Mouse (Mus musculus): ENCODE results near the gene Prrc2b. TPM values are rescaled to one million over a fixed set of nuclear protein-coding genes. Genes with fewer than 3 reads are reported as not detected.

Gene Prrc2b
- polyA plus RNA-seq, 1 experiment from 2014 or later, result 39.3 TPM

DNA sequence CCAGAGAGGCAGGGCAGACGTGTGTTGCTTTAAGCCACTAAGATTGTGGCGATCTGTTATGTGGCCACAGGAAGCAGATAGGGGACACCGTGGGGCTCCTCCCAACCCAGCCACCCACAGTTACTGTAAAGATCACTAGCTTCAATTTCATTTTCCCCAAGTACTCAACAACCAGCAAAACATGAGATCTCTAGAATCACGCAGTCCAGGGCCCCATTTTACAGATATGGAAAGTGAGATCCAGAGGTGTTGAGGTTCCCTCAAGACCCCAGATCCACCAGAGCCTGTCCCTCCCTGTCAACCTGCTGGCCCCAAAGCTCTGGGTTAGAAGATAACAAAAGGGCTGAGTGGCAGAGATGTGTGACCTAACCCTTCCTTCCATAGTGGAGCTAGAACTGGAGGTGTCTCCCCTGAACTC, 35.0 kb upstream of the Prrc2b start:
- peaks cover 2% of the 10 kb centered on the region; the same call in 1 of the 2 replicates for H3K4me1 ChIP-seq (ENCODE audit: control insufficient read depth, insufficient read depth, low read length)
- no peaks in the 10 kb centered on the region for H3K9me3 ChIP-seq (replicated peaks; ENCODE audit: control insufficient read depth, low read length)
- 76% methylated on average over 4 of the region's 4 CpGs for WGBS (ENCODE audit: insufficient replicate concordance)
- no peak overlapping the region for H3K4me3 ChIP-seq (ENCODE audit: low read depth, low read length)
- no peaks in the 10 kb centered on the region for H3K36me3 ChIP-seq (ENCODE audit: control insufficient read depth, insufficient read depth, low read length)
- peak overlapping the region; percentile 37; the same call in 1 of the 2 replicates for H3K27ac ChIP-seq (ENCODE audit: low read depth, low read length)
- H3K9ac ChIP-seq (ENCODE audit: low read depth, low read length), result no peak overlapping the region
- ATAC-seq (replicated peaks; ENCODE audit: insufficient number of reproducible peaks, low FRiP score, low TSS enrichment), result peak; percentile 81
- no peaks in the 10 kb centered on the region for H3K27me3 ChIP-seq (ENCODE audit: control insufficient read depth, insufficient read depth, low read length)
- no peak overlapping the region; the same call in 1 of the 2 replicates for H3K4me2 ChIP-seq

DNA sequence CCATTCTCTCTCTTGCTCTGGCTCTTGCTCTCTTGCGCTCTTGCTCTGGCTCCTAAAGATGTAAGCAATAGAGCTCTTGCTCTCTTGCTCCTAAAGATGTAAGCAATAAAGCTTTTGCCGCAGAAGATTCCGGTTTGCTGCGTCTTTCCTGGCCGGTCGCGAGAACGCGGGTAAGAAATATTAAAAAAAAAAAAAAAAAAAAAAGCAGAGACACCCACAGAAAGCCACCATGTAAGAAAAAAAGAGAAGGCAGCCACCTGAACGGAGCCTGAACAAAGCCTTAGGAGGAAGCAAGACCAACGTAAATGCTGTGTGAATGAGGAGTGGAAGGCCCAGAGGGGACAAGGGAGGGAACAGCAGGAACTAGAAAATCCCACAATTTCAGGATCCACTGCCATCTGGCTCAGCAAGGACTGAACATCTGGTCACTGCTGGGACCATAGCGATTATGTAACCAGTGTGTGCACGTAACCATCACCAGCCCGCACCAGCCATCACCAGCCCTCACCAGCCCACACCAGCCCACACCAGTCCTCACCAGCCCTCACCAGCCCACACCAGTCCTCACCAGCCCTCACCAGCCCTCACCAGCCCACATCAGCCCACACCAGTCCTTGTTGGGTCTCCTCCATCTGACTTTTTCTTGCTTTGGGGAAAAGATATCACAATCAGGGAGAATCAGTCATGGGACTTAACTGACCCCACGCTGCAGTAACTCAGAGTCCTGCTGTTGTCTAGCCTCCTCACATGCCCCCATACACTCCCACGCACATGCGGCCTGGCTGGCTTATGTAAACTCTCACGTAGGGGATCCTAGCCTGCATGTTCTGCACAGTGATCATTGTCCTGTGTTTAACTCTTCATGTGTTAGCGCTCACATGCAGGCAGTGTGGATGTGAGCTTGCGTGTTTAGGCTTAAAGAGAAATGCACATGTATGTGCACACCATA, 30.8 kb upstream of the Prrc2b start:
- Histone ChIP-seq H3K4me1 (ENCODE audit: control insufficient read depth, insufficient read depth, low read length) (0 out of 2 replicates have a peak, but pooled peaks cover 5% of the 10 kb centered on the region), H3K27me3 (ENCODE audit: control insufficient read depth, insufficient read depth, low read length) (no peaks in the 10 kb centered on the region), H3K9me3 (replicated peaks; ENCODE audit: control insufficient read depth, low read length) (no peaks in the 10 kb centered on the region), H3K36me3 (ENCODE audit: control insufficient read depth, insufficient read depth, low read length) (no peaks in the 10 kb centered on the region), H3K27ac (ENCODE audit: low read depth, low read length) (no peak overlapping the region), H3K4me2 (no peak overlapping the region), H3K4me3 (ENCODE audit: low read depth, low read length) (no peak overlapping the region), H3K9ac (ENCODE audit: low read depth, low read length) (0 out of 2 replicates have a peak overlapping the region, but pooled peaks have one; percentile 28)
- no peak for ATAC-seq (replicated peaks; ENCODE audit: insufficient number of reproducible peaks, low FRiP score, low TSS enrichment)
- 90% methylated on average over 20 of the region's 20 CpGs for WGBS (ENCODE audit: insufficient replicate concordance)

DNA sequence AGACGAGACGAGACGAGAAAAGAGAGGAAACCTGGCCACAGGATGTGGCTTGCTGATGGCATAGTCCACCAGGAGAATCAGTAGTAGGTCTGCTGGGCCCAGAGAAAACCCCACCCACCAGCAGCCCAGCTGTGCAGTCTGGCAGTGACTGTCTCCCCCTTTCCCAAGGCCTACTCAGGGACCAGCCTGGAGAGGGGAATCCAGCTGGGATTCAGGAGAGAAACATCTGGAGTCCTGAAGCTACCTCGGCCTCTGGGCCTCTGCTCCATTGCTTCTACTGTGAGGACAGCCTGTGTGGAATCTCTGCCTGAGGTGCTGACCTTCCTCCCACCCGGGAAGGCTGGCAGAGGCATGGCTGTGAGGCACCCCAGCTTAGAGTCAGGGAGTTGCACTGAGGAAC, 29.7 kb upstream of the Prrc2b start:
- Histone ChIP-seq H3K27me3 (ENCODE audit: control insufficient read depth, insufficient read depth, low read length) (no peaks in the 10 kb centered on the region), H3K36me3 (ENCODE audit: control insufficient read depth, insufficient read depth, low read length) (no peaks in the 10 kb centered on the region), H3K9ac (ENCODE audit: low read depth, low read length) (peak overlapping the region; percentile 46; the same call in 1 of the 2 replicates), H3K4me2 (no peak overlapping the region), H3K4me1 (ENCODE audit: control insufficient read depth, insufficient read depth, low read length) (0 out of 2 replicates have a peak, but pooled peaks cover 5% of the 10 kb centered on the region), H3K27ac (ENCODE audit: low read depth, low read length) (no peak overlapping the region), H3K9me3 (replicated peaks; ENCODE audit: control insufficient read depth, low read length) (no peaks in the 10 kb centered on the region), H3K4me3 (ENCODE audit: low read depth, low read length) (no peak overlapping the region)
- ATAC-seq (replicated peaks; ENCODE audit: insufficient number of reproducible peaks, low FRiP score, low TSS enrichment), result no peak
- WGBS (ENCODE audit: insufficient replicate concordance), result 52% methylated on average over 5 of the region's 5 CpGs

GRCm38 (mm10) chr2:32121785-32122184, 29.1 kb upstream of the Prrc2b start:
- Histone ChIP-seq H3K27ac (ENCODE audit: low read depth, low read length) (no peak overlapping the region), H3K27me3 (ENCODE audit: control insufficient read depth, insufficient read depth, low read length) (no peaks in the 10 kb centered on the region), H3K36me3 (ENCODE audit: control insufficient read depth, insufficient read depth, low read length) (no peaks in the 10 kb centered on the region), H3K9ac (ENCODE audit: low read depth, low read length) (no peak overlapping the region), H3K4me2 (no peak overlapping the region), H3K4me1 (ENCODE audit: control insufficient read depth, insufficient read depth, low read length) (0 out of 2 replicates have a peak, but pooled peaks cover 5% of the 10 kb centered on the region), H3K4me3 (ENCODE audit: low read depth, low read length) (no peak overlapping the region), H3K9me3 (replicated peaks; ENCODE audit: control insufficient read depth, low read length) (no peaks in the 10 kb centered on the region)
- no peak for ATAC-seq (replicated peaks; ENCODE audit: insufficient number of reproducible peaks, low FRiP score, low TSS enrichment)
- WGBS (ENCODE audit: insufficient replicate concordance), result 94% methylated on average over 2 of the region's 2 CpGs

DNA sequence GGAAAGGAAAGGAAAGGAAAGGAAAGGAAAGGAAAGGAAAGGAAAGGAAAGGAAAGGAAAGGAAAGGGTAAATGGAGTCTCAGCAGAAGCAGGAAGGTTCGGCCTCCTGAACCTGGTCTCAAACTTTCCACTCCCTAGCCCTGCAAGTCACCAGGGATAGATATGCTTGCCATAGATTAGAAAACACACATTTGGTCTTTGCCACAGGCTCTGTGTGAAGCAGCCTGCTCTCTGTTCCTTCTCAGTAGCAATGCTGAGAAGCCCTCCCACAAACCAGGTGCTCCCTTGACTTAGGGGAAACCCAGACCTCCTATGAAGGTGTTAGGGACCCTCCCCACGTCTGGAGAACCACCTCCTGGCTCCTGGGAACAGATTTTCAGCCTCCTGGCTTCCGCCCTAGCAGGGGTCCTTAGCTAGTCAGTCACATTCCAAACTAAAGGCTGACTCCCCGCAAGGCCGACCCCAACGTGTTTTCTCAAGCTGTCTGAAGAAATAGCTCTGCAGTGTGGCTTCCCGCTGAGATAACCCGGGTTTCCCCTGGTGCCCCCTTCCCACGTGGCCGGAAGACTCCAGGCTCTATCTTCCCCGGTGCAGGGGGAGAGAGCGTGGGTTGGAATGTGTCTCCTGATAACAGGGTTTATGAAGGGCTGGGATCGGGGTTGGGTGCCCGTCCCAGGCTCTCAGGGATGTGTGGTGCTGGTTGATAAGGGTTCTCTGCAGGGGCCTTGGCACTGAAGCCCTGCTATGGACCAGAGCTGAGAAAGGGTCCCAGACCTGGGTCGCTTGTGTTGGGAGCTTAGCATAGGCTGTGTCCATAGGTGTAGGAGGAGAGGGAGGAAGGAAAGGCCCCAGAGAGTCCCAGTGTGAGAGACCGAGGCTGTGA, 23.0 kb upstream of the Prrc2b start:
- H3K9me3 ChIP-seq (replicated peaks; ENCODE audit: control insufficient read depth, low read length), result no peaks in the 10 kb centered on the region
- H3K4me3 ChIP-seq (ENCODE audit: low read depth, low read length), result peak overlapping the region; percentile 12; the same call in 1 of the 2 replicates
- H3K36me3 ChIP-seq (ENCODE audit: control insufficient read depth, insufficient read depth, low read length), result no peaks in the 10 kb centered on the region
- H3K27ac ChIP-seq (ENCODE audit: low read depth, low read length), result peak overlapping the region; percentile 99
- no peaks in the 10 kb centered on the region for H3K27me3 ChIP-seq (ENCODE audit: control insufficient read depth, insufficient read depth, low read length)
- H3K9ac ChIP-seq (ENCODE audit: low read depth, low read length), result peak overlapping the region; percentile 69
- peak; percentile 92 for ATAC-seq (replicated peaks; ENCODE audit: insufficient number of reproducible peaks, low FRiP score, low TSS enrichment)
- peaks cover 46% of the 10 kb centered on the region for H3K4me1 ChIP-seq (ENCODE audit: control insufficient read depth, insufficient read depth, low read length)
- WGBS (ENCODE audit: insufficient replicate concordance), result 4% methylated on average over 16 of the region's 16 CpGs
- peak overlapping the region; percentile 63 for H3K4me2 ChIP-seq

- peaks cover 47% of the 10 kb centered on the region for H3K4me1 ChIP-seq (ENCODE audit: control insufficient read depth, insufficient read depth, low read length)
- no peaks in the 10 kb centered on the region for H3K9me3 ChIP-seq (replicated peaks; ENCODE audit: control insufficient read depth, low read length)
- peak; percentile 19 for ATAC-seq (replicated peaks; ENCODE audit: insufficient number of reproducible peaks, low FRiP score, low TSS enrichment)
- peak overlapping the region; percentile 63 for H3K4me2 ChIP-seq
- H3K27me3 ChIP-seq (ENCODE audit: control insufficient read depth, insufficient read depth, low read length), result no peaks in the 10 kb centered on the region
- peak overlapping the region; percentile 69; the same call in 1 of the 2 replicates for H3K9ac ChIP-seq (ENCODE audit: low read depth, low read length)
- H3K36me3 ChIP-seq (ENCODE audit: control insufficient read depth, insufficient read depth, low read length), result no peaks in the 10 kb centered on the region
- peak overlapping the region; percentile 99 for H3K27ac ChIP-seq (ENCODE audit: low read depth, low read length)
- H3K4me3 ChIP-seq (ENCODE audit: low read depth, low read length), result 0 out of 2 replicates have a peak overlapping the region, but pooled peaks have one; percentile 12
- WGBS (ENCODE audit: insufficient replicate concordance), result 55% methylated on average over 5 of the region's 5 CpGs
Observed at GRCm38 (mm10) chr2:32128536-32128841, 22.4 kb upstream of the Prrc2b start.

DNA sequence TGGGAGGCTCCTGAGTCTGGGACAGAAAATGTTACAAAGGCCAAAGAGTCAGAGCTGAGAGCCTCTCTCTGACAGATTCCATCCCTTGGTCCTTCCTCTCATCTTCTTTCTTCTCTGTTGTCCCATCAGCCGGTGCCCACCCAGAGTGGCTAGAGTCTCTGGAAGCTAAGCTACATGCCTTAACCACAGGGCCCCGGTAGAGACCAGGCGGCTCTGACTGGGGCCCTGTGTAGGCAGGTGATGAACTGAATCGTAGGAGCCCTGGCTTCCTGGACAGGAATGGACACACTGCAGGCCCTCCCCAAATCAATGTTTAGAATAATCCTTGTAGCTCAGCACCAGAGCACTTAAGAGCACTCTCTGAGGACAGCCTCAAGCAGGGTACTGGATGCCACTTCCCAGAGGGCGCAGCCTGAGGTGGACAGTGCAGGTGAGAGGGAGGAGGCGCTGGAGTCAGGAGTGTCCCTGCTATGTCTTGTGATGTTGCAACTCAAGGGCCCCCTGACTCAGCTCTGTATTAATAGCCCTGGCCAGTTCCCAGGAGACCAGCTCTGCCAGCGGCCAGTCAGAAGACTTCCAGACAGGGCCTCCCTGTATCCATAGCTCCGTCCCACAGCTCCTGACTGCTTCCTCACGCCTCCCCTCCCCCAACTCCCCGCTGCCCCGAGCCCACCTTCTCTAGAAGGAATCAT, 21.4 kb upstream of the Prrc2b start:
- no peaks in the 10 kb centered on the region for H3K27me3 ChIP-seq (ENCODE audit: control insufficient read depth, insufficient read depth, low read length)
- H3K9me3 ChIP-seq (replicated peaks; ENCODE audit: control insufficient read depth, low read length), result no peaks in the 10 kb centered on the region
- H3K27ac ChIP-seq (ENCODE audit: low read depth, low read length), result peak overlapping the region; percentile 99
- peak overlapping the region; percentile 40 for H3K4me2 ChIP-seq
- WGBS (ENCODE audit: insufficient replicate concordance), result 36% methylated on average over 11 of the region's 11 CpGs
- H3K4me3 ChIP-seq (ENCODE audit: low read depth, low read length), result no peak overlapping the region
- ATAC-seq (replicated peaks; ENCODE audit: insufficient number of reproducible peaks, low FRiP score, low TSS enrichment), result 0 out of 2 replicates have a peak, but pooled peaks have one; percentile 9
- peak overlapping the region; percentile 66 for H3K9ac ChIP-seq (ENCODE audit: low read depth, low read length)
- H3K36me3 ChIP-seq (ENCODE audit: control insufficient read depth, insufficient read depth, low read length), result no peaks in the 10 kb centered on the region
- peaks cover 47% of the 10 kb centered on the region for H3K4me1 ChIP-seq (ENCODE audit: control insufficient read depth, insufficient read depth, low read length)

GRCm38 (mm10) chr2:32130435-32130834, 20.4 kb upstream of the Prrc2b start:
- H3K36me3 ChIP-seq (ENCODE audit: control insufficient read depth, insufficient read depth, low read length), result no peaks in the 10 kb centered on the region
- H3K27me3 ChIP-seq (ENCODE audit: control insufficient read depth, insufficient read depth, low read length), result no peaks in the 10 kb centered on the region
- peak overlapping the region; percentile 63 for H3K9ac ChIP-seq (ENCODE audit: low read depth, low read length)
- no peak overlapping the region for H3K4me3 ChIP-seq (ENCODE audit: low read depth, low read length)
- no peak for ATAC-seq (replicated peaks; ENCODE audit: insufficient number of reproducible peaks, low FRiP score, low TSS enrichment)
- peaks cover 47% of the 10 kb centered on the region for H3K4me1 ChIP-seq (ENCODE audit: control insufficient read depth, insufficient read depth, low read length)
- H3K27ac ChIP-seq (ENCODE audit: low read depth, low read length), result peak overlapping the region; percentile 99
- no peaks in the 10 kb centered on the region for H3K9me3 ChIP-seq (replicated peaks; ENCODE audit: control insufficient read depth, low read length)
- peak overlapping the region; percentile 37 for H3K4me2 ChIP-seq
- WGBS (ENCODE audit: insufficient replicate concordance), result 28% methylated on average over 6 of the region's 6 CpGs

All from heart, embryonic 11.5 days (tissue).